Mouse (Mus musculus) midbrain, embryonic 12.5 days (tissue): ENCODE results near the gene Zfp768. TPM values are rescaled to one million over a fixed set of nuclear protein-coding genes. Genes with fewer than 3 reads are reported as not detected.
A peak's percentile ranks its signal among the peaks of the same experiment; 100 is the strongest.

ENCODE experiments used
- ATAC-seq: fragments of 200-750 bp; cut with Nextera tagmentation; 2 replicates; pipeline ENCODE4 v1.8.0; 2017; ENCODE audit warnings: low read depth, moderate TSS enrichment, moderate library complexity; ENCODE audit not compliant: low FRiP score
- H3K27ac ChIP-seq: fragments of 300-500 bp; sonication (generic); replicated peaks from 2 replicates; pipeline ENCODE4 v1.5.1; 2016; ENCODE audit warnings: mild to moderate bottlenecking
- H3K27me3 ChIP-seq: fragments of 300-500 bp; sonication (generic); 2 replicates; pipeline ENCODE4 v1.6.1; 2016; ENCODE audit warnings: mild to moderate bottlenecking
- H3K36me3 ChIP-seq: fragments of 300-500 bp; sonication (generic); 2 replicates; pipeline ENCODE4 v1.6.1; 2016
- H3K4me1 ChIP-seq: fragments of 300-500 bp; sonication (generic); 2 replicates; pipeline ENCODE4 v1.6.1; 2016
- H3K4me2 ChIP-seq: fragments of 300-500 bp; sonication (generic); replicated peaks from 2 replicates; pipeline ENCODE4 v1.6.1; 2016; ENCODE audit warnings: mild to moderate bottlenecking, moderate library complexity
- H3K4me3 ChIP-seq: fragments of 300-500 bp; sonication (generic); 2 replicates; pipeline ENCODE4 v1.5.1; 2016; ENCODE audit warnings: mild to moderate bottlenecking
- H3K9ac ChIP-seq: fragments of 300-500 bp; sonication (generic); replicated peaks from 2 replicates; pipeline ENCODE4 v1.6.1; 2016; ENCODE audit warnings: mild to moderate bottlenecking, moderate library complexity
- H3K9me3 ChIP-seq: fragments of 300-500 bp; sonication (generic); 2 replicates; pipeline ENCODE4 v1.6.1; 2016; ENCODE audit warnings: mild to moderate bottlenecking
- WGBS: fragments of 180-500 bp; shearing (Covaris S2); methylation state at CpG from one replicate; pipeline ENCODE4 v1.1.7; 2016; 5-methylcytosine and 5-hydroxymethylcytosine counted together
- polyA plus RNA-seq: library from polyadenylated mRNA; unstranded; fragments of >200 nt; fragmentation: Nextera tagmentation; extraction: Ambion mirVana; gene quantifications from 2 replicates; pipeline ENCODE4 v1.2.1, GENCODE M21; 2016

Gene Zfp768
- polyA plus RNA-seq, 1 experiment from 2014 or later, result 20.5 TPM

DNA sequence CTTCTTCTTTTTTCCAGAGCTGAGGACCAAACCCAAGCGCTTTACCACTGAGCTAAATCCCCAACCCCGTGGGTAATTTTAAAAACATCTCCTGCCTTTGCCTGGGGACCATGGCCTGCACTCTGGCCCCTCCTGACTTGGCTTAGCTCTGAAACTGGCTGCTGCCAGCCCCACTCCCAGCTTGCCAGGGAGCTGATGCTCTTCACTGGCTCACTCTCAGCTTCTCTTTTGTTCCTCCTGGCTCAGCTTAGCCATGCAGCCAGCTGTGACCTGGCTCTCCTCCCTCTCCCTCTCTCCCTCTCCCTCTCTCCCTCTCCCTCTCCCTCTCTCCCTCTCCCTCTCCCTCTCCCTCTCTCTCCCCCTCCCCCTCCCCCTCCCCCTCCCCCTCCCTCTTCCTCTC is 18.7 kb downstream of the Zfp768 start:
- ATAC-seq, result no peak
- Histone ChIP-seq H3K4me3 (no peak overlapping the region), H3K9me3 (no peaks in the 10 kb centered on the region), H3K4me1 (no peaks in the 10 kb centered on the region), H3K9ac (no peak overlapping the region), H3K27ac (peak overlapping the region; percentile 63; the same call in 1 of the 2 replicates), H3K4me2 (no peak overlapping the region), H3K36me3 (no peaks in the 10 kb centered on the region), H3K27me3 (no peaks in the 10 kb centered on the region)
- 41% methylated on average over 2 of the region's 2 CpGs for WGBS

DNA sequence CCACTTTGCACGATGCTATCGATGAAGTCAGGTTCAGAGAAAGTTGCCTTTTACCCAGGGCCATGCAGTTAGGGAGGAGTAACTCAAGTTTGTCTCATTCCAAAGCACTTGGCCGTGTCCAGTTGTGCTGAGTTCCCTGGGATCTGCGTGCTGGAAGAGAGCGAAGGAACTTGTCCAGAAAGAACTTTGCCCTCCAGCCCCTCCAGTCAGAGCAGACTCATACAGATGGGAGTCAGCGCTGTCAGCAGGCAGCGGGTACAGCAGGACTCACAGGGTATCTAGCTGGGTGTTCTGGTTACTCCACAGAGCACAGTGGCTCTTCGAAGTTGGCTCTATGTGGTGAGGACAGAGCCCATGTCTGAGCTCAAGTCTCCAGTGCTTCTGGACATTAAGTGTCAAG is 19.8 kb downstream of the Zfp768 start:
- no peak overlapping the region for H3K27ac ChIP-seq
- no peak overlapping the region for H3K9ac ChIP-seq
- 90% methylated on average over 8 of the region's 8 CpGs for WGBS
- H3K27me3 ChIP-seq, result no peaks in the 10 kb centered on the region
- H3K4me2 ChIP-seq, result no peak overlapping the region
- H3K36me3 ChIP-seq, result no peaks in the 10 kb centered on the region
- no peak for ATAC-seq
- H3K4me3 ChIP-seq, result no peak overlapping the region
- no peaks in the 10 kb centered on the region for H3K9me3 ChIP-seq
- H3K4me1 ChIP-seq, result no peaks in the 10 kb centered on the region

DNA sequence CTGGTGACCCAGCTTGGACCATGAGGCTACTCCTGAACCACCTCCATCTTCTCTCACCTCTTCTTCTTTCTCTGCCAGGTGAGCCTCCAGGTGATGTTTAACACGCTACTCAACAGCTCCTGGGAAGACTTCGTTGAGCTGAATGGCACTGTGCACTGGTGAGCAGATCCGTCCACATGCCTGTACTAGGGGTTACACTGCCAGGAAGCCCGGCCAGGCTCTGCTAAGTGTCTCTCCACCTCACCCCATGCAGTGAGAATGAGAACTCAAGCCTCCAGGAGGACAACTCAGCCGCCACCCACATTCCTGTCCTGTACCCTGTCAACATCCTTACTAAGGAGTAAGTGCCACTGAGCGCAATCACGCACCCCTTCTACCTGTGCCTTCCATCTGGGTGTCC is 20.4 kb downstream of the Zfp768 start:
- H3K4me1 ChIP-seq, result no peaks in the 10 kb centered on the region
- no peak overlapping the region for H3K27ac ChIP-seq
- H3K4me2 ChIP-seq, result no peak overlapping the region
- no peak overlapping the region for H3K4me3 ChIP-seq
- ATAC-seq, result no peak
- WGBS, result 86% methylated on average over 7 of the region's 7 CpGs
- no peak overlapping the region for H3K9ac ChIP-seq
- H3K9me3 ChIP-seq, result no peaks in the 10 kb centered on the region
- H3K27me3 ChIP-seq, result no peaks in the 10 kb centered on the region
- H3K36me3 ChIP-seq, result no peaks in the 10 kb centered on the region

DNA sequence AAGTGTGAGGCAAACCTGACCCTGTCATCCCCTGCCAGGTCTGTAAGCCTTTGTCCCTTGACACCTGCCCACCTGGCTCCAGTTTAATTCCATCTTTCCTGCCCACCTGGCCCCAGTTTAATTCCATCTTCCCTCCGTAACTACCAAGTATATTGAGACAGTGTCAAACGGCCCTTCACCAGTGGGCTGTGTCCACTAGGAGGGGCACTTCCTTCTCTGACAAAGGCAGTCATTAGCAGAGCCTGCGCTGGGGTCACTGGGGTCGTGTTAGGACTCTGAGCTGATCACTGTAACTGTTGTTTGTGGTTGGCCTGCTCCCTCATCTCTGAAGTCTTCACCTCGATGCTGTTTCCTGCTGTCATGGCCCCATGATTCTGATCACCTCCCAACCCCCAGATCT is 23.3 kb downstream of the Zfp768 start:
- Histone ChIP-seq H3K4me3 (no peak overlapping the region), H3K36me3 (no peaks in the 10 kb centered on the region), H3K9ac (no peak overlapping the region), H3K9me3 (no peaks in the 10 kb centered on the region), H3K27ac (no peak overlapping the region), H3K27me3 (no peaks in the 10 kb centered on the region), H3K4me1 (no peaks in the 10 kb centered on the region), H3K4me2 (no peak overlapping the region)
- ATAC-seq, result no peak
- WGBS, result 45% methylated on average over 5 of the region's 5 CpGs

DNA sequence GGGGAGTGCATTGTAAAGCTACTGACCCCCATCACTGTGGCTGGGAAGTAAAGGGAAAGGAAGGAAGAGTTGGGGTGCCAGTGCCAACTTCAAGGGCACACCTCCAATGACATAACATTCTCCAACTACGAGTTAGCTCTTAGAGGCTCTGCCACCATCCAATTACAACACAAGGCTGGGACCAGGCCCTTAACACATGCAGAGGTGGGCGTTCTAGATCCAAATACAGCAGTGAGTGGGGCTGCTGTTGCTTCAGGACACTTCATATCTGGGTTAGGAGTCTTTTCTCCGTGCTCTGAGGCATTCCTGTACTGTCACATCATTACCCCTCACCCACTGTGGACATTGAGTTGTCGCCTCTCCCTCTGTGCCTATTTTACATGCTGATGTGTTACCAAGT is 24.3 kb downstream of the Zfp768 start:
- H3K9me3 ChIP-seq, result no peaks in the 10 kb centered on the region

DNA sequence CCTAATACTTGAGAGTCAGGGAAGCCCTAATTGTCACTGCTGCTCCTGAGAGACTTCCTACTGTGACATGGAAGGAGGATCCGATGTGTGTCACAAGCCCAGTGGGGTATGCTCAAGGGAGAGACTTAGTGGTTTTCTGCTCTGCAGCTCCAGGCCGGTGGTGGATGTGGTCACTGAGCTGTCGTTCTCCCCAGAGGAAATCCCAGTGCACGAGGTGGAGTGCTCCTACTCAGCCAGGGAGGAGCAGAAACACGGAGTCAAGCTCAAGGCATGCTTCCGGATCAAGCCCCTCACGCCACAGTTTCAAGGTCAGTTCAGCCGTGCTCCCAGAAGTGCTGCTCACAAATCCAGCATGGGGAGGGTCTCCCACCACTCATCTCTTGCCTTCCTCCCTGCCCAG is 31.5 kb downstream of the Zfp768 start:
- Histone ChIP-seq H3K4me3 (no peak overlapping the region), H3K9ac (no peak overlapping the region), H3K27ac (no peak overlapping the region), H3K36me3 (no peaks in the 10 kb centered on the region), H3K9me3 (no peaks in the 10 kb centered on the region), H3K4me2 (no peak overlapping the region), H3K27me3 (no peaks in the 10 kb centered on the region), H3K4me1 (no peaks in the 10 kb centered on the region)
- WGBS, result 38% methylated on average over 8 of the region's 8 CpGs
- no peak for ATAC-seq

More for the DNA sequence above, 24.3 kb downstream of the Zfp768 start:
- no peaks in the 10 kb centered on the region for H3K27me3 ChIP-seq
- no peak overlapping the region for H3K27ac ChIP-seq
- ATAC-seq, result no peak
- WGBS, result 76% methylated on average over 4 of the region's 4 CpGs
- H3K36me3 ChIP-seq, result no peaks in the 10 kb centered on the region
- no peak overlapping the region for H3K4me2 ChIP-seq
- H3K9ac ChIP-seq, result no peak overlapping the region
- H3K4me1 ChIP-seq, result no peaks in the 10 kb centered on the region
- no peak overlapping the region for H3K4me3 ChIP-seq

DNA sequence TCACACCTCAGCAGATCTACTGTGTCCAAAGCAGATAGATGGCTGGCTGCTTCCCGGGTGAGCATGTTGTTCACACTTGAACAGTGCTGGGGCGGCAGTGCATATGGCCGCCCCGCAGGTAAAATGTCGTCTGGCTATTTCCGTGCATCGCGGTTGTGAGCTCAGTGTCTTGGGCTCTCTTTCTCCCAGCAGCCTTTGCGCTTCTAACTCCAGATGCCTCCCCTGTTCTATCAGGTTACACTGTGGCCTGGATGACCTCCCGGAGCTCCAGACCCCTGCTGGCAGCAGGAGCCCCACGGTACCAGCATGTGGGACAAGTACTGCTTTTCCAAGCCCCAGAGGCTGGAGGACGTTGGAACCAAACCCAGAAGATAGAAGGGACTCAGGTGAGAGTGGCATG is 35.4 kb downstream of the Zfp768 start:
- no peaks in the 10 kb centered on the region for H3K9me3 ChIP-seq
- no peak overlapping the region for H3K4me2 ChIP-seq
- no peaks in the 10 kb centered on the region for H3K36me3 ChIP-seq
- no peak for ATAC-seq
- no peak overlapping the region for H3K27ac ChIP-seq
- no peaks in the 10 kb centered on the region for H3K4me1 ChIP-seq
- no peak overlapping the region for H3K4me3 ChIP-seq
- H3K27me3 ChIP-seq, result no peaks in the 10 kb centered on the region
- H3K9ac ChIP-seq, result no peak overlapping the region
- WGBS, result 70% methylated on average over 12 of the region's 12 CpGs

DNA sequence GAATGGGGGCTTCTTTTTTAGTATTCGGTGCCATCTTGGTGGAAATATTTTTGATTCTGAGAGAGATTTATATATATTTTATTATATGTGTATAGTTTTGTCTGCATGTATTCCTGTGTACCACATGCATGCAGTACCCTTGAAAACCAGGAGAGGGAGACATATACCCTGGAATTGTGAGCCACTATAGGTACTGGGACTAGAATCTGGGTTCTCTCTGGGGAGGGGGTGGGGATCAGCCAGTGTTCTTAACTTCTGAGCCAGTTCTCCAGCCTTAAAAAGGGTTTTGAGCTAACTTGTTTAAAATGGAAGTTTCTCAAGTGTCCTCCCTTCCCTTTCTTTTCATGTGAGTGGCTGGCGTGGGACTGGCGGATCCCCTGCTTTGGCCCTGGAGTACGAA is 36.5 kb downstream of the Zfp768 start:
- no peaks in the 10 kb centered on the region for H3K27me3 ChIP-seq
- no peak for ATAC-seq
- H3K9me3 ChIP-seq, result no peaks in the 10 kb centered on the region
- H3K4me2 ChIP-seq, result no peak overlapping the region
- no peak overlapping the region for H3K4me3 ChIP-seq
- H3K9ac ChIP-seq, result no peak overlapping the region
- WGBS, result 64% methylated on average over 4 of the region's 4 CpGs
- H3K4me1 ChIP-seq, result no peaks in the 10 kb centered on the region
- H3K27ac ChIP-seq, result no peak overlapping the region
- H3K36me3 ChIP-seq, result no peaks in the 10 kb centered on the region

DNA sequence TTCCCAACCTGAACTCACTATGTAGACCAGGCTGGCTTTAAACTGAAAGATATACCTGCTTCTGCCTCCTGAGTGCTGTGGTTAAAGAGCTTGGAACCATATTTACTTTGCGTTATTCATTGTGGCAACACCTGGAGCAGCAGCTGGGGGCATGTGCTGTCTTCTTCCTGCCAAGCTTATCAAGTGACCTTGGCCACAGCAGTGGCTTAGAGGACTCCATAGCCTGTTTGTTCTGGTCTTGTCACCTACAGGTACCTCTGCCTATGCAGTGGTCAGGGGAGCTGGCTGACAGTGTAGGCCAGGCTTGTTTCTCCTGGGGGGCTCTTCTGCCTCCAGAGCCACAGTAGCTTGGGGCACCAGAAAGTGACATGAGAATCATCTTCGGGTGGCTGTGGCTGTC is 37.0 kb downstream of the Zfp768 start:
- Histone ChIP-seq H3K36me3 (no peaks in the 10 kb centered on the region), H3K4me1 (no peaks in the 10 kb centered on the region), H3K27ac (no peak overlapping the region), H3K9ac (no peak overlapping the region), H3K9me3 (no peaks in the 10 kb centered on the region), H3K27me3 (no peaks in the 10 kb centered on the region), H3K4me3 (no peak overlapping the region), H3K4me2 (no peak overlapping the region)
- no peak for ATAC-seq
- 79% methylated on average over 2 of the region's 2 CpGs for WGBS

DNA sequence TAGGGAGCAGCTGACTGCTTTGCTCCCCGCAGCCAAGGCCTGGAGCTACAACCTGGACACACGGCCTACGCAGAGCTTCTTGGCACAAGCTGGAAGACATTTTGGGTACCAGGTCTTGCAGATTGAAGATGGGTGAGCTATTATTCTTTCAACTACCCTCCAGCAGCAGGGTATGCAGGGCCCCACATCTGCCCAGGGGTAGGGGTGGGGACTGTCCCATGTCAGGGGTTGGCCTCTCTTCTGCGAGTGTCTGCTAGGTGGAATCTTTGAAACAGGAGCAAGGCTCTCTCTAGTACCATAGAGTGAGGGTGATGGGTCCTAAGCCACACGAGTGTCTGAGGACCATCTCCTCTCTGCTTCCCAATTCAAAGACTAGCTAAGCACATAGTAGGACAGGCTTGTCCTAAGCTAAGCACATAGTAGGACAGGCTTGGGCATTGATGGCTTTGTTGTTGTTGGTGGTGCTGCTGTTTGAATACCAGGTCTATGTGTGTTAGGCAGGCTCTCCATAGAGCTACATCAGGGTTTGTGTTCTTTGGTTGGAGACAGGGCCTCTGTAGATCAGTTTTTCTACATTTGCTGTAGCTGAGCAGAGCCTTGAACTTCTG is 47.7 kb downstream of the Zfp768 start:
- Histone ChIP-seq H3K4me3 (no peak overlapping the region), H3K4me2 (no peak overlapping the region), H3K9me3 (no peaks in the 10 kb centered on the region), H3K27me3 (no peaks in the 10 kb centered on the region), H3K9ac (no peak overlapping the region), H3K4me1 (no peaks in the 10 kb centered on the region), H3K36me3 (no peaks in the 10 kb centered on the region), H3K27ac (no peak overlapping the region)
- 89% methylated on average over 5 of the region's 5 CpGs for WGBS
- ATAC-seq, result no peak

DNA sequence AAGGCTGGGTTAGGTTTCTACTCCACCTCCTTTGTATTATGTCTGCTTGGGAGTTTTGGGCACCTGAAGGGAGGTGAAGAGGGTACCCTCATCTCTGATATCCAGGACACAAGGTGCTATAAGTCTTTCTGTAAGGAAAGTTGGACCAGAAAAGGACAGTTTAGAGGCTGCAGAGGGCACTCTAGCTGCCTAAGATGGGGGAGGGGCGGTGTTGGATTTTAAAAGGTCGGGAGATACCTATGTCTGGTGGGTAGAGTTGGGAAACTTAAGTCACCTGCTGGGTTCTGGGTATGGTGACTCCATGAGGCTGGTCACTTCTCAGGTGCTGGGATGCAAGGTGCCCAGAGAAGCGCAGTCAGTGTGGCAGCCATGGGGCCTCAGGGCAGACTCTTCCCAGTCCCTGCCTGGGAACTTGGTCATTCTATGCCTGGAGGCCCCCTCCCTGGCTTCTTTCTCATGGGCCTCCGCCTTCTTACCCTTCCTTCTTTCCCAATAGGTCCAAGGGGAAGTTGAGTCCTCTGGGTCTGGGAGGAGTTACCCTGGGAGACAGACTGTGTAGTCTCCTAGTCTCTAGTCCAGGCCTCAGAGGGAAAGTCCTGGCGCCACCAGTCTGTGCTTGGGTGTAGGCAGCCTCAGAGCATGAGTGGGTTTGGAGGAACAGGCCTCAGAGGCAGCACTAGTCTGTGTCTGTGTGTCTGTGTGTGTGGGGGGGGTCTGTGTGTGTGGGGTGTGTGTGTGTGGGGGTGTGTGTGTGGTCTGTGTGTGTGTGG is 48.4 kb downstream of the Zfp768 start:
- Histone ChIP-seq H3K9ac (no peak overlapping the region), H3K4me2 (no peak overlapping the region), H3K27ac (no peak overlapping the region), H3K36me3 (no peaks in the 10 kb centered on the region), H3K4me3 (no peak overlapping the region), H3K4me1 (no peaks in the 10 kb centered on the region), H3K9me3 (no peaks in the 10 kb centered on the region), H3K27me3 (no peaks in the 10 kb centered on the region)
- no peak for ATAC-seq
- WGBS, result 83% methylated on average over 5 of the region's 5 CpGs

DNA sequence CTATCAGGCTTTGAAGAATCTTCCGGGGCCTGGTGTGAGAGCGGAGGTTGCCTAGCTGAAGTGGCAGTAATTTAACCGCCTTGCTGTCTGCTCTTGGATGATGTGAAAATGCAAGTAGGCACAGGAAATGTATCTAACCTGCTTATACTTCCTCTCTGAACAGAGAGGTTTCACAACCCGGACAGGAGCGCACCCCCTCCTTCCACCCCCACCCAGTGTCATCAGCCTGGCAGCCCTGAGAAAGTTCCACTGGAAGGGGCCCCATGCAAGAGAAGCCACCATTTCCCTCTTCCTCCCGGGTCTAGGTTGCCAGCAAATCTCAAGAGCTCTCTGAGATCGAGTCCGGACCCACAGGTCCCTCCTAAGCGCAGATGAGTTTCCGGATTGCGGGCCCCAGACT is 49.3 kb downstream of the Zfp768 start, which contains the start of gene Itgal:
Gene Itgal (plus strand): TSS at position 163 of the 400 bp plus-strand sequence.
- H3K4me2 ChIP-seq, result no peak within 1 kb of the TSS
- ATAC-seq, result no peak
- H3K4me1 ChIP-seq, result no peaks in the 10 kb centered on the region
- H3K4me3 ChIP-seq, result no peak within 1 kb of the TSS
- no peak within 1 kb of the TSS for H3K27ac ChIP-seq
- WGBS, result 89% methylated on average over 11 of the region's 11 CpGs
- H3K27me3 ChIP-seq, result no peaks in the 10 kb centered on the region
- H3K36me3 ChIP-seq, result no peaks in the 10 kb centered on the region
- H3K9ac ChIP-seq, result no peak within 1 kb of the TSS
- no peaks in the 10 kb centered on the region for H3K9me3 ChIP-seq
